Mouse (Mus musculus) B cell, adult 62 days (primary cell): ENCODE measurements around the gene Mt3. TPM values are rescaled to one million over a fixed set of nuclear protein-coding genes. Genes with fewer than 3 reads are reported as not detected.

Experiments
- total RNA-seq: library from RNA; stranded (reverse); gene quantifications from 4 replicates; pipeline ENCODE4 v1.2.4, GENCODE M21; 2023

Gene Mt3
- not detected in 4 replicates for total RNA-seq

DNA sequence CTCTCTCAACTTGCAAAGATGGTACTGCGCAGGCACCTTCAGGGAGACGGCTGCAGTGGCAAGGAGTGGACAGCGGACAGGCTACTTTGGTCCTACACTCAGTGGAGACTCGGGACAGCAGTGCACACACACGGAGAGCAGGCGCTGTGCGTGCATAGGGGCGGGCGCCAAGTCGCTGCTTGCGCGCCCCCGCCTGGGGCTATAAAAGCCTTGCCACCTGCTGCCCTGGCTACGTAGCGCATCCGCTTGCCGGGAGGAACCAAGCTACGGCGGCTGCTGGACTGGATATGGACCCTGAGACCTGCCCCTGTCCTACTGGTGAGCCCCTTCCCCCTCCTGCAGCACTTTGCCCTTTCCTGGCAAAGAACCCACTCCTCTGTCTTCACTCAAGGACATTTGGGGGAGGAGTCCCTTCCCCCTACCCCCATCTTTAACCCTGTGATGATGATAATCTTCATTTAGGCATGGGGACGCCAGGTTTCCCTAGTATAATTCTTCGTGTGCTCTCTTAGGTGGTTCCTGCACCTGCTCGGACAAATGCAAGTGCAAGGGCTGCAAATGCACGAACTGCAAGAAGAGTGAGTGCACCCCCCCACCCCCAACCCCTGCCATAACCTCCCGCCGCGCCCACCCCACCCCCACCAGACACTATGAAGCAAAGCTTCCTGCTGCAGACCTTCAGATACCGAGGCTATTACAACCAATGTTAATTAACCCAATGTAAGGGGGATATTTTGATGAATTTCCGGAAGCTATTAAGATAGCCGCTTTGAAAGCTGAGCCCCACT lies at the start of gene Mt3:
TSS of gene Mt3 (plus strand) at position 95 of the 788 bp plus-strand sequence.

GRCm38 (mm10) chr8:94136933-94137332 lies 15.5 kb upstream of the Mt3 start, which contains the start of gene Mt4:
Mt4 (plus strand) TSS chr8:94137197.

GRCm38 (mm10) chr8:94172075-94172808 lies 19.8 kb downstream of the Mt3 start, which contains the start of gene Mt2:
Mt2 (plus strand) TSS chr8:94172664.

DNA sequence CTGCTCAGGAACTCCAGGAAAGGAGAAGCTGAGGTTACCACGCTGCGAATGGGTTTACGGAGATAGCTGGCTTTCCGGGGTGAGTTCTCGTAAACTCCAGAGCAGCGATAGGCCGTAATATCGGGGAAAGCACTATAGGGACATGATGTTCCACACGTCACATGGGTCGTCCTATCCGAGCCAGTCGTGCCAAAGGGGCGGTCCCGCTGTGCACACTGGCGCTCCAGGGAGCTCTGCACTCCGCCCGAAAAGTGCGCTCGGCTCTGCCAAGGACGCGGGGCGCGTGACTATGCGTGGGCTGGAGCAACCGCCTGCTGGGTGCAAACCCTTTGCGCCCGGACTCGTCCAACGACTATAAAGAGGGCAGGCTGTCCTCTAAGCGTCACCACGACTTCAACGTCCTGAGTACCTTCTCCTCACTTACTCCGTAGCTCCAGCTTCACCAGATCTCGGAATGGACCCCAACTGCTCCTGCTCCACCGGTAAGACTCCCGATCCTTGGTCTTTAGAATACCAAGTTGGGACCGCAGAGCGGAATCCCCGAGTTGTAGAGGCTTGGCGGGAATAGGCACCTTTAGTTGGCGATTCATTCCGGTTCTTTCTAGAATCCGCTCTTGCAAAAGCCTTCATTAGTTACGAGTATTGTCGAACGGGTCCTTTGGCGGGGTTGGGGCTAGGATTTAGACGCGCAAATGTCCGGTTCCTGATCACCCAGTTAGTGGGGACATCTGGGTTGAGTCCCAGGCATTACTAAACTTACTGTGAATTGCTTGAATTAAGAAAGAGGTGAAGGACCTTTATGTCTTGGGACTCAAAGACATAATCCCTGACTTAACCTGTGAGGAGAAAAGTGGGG lies 26.7 kb downstream of the Mt3 start, which contains the start of gene Mt1:
TSS of gene Mt1 (plus strand) at position 226 of the 856 bp plus-strand sequence.

Other genes starting within 250 kb of the Mt3 start
- 74.6 to 79.7 TPM (median 76.3 TPM) in 4 replicates for gene Amfr, start 139.8 kb upstream of the Mt3 start, total RNA-seq
- 35.4 to 57.6 TPM (median 42.6 TPM) in 4 replicates for gene Nudt21, start 115.6 kb upstream of the Mt3 start, total RNA-seq
- 13.9 to 18.4 TPM (median 17.1 TPM) in 4 replicates for gene Ogfod1, start 115.4 kb upstream of the Mt3 start, total RNA-seq
- 16.9 to 25.5 TPM (median 22.6 TPM) in 4 replicates for gene Bbs2, start 53.7 kb upstream of the Mt3 start, total RNA-seq
- not detected in 4 replicates for gene Mt4, start 15.4 kb upstream of the Mt3 start, total RNA-seq
- 1.8 TPM in 1 of 4 replicates, not detected in the others for gene Mt2, start 20.1 kb downstream of the Mt3 start, total RNA-seq
- gene Mt1, start 26.5 kb downstream of the Mt3 start, total RNA-seq: 6.2 to 11.6 TPM (median 8.3 TPM) in 4 replicates
- 28.0 to 36.2 TPM (median 32.4 TPM) in 4 replicates for gene Nup93, start 62.0 kb downstream of the Mt3 start, total RNA-seq
- 0.95 to 1.9 TPM (median 1.2 TPM) in 4 replicates for gene Slc12a3, start 176.6 kb downstream of the Mt3 start, total RNA-seq
- gene Herpud1, start 233.8 kb downstream of the Mt3 start, total RNA-seq: 247 to 294 TPM (median 272 TPM) in 4 replicates